Mouse (Mus musculus): Measurements from ENCODE around the gene Cyyr1.

DNA sequence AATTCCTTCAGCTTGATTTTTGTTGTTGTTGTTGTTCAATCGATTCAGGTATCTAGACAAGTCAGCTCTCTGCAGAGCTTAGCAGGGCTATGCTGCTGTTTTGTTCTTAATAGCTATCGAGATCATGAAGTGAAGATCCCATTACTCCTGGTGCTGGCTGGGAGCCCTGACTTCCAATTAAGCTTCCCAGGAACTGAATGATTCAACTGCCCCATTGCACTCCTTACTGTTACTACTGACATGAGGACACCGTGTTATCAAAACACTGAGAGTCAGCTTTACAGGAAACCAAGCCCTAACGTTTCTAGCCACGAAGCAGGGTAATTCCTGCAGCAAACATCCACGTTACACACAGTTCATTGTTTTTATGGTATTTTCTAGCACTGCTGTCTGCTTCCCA lies 6.7 kb downstream of the Cyyr1 start:
- no peak for TF ChIP-seq POLR2A (IDR thresholded peaks at IDR 0.05; ENCODE audit: insufficient read depth, low read depth, low read length)
- no peak for TF ChIP-seq CTCF (IDR thresholded peaks at IDR 0.05; ENCODE audit: insufficient read depth, low read depth, low read length)
